Mouse (Mus musculus): ENCODE data around the gene Tmem219. TPM values are rescaled to one million over a fixed set of nuclear protein-coding genes. Genes with fewer than 3 reads are reported as not detected.
A peak's percentile ranks its signal among the peaks of the same experiment; 100 is the strongest.

Gene Tmem219
- 30.7 and 33.6 TPM in 2 replicates for polyA plus RNA-seq (2011; ENCODE audit: insufficient read length, low read depth, missing spikeins)

DNA sequence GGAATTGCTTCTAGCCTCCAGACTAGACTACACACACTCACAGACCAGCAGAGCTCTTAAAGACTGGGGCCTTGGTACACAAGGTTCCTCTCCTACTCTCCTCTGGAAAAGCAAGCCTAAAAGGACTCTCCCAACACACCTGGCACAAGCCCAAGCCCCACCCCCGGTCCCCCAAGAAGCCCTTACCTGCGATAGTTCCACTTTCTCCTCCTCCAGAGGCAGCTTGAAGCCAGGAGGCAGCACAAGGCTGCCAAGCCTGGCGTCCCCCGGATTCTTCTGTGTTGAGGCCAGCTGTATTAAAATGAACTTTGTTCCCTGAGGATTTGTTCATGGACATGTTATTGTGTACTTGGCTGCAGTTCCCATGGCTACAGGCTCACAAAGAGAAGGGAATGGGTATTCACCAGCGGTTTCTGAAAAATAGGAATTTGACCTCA is at the start of gene Tmem219:
Gene Tmem219, minus strand, starts transcription at position 294 of the 437 bp plus-strand sequence.
- TF ChIP-seq POLR2A (IDR thresholded peaks at IDR 0.05; ENCODE audit: low read depth, low read length): no peak
- TF ChIP-seq CTCF (IDR thresholded peaks at IDR 0.05; ENCODE audit: borderline replicate concordance, insufficient read depth, low read length): no peak
- Histone ChIP-seq H3K4me3 (ENCODE audit: insufficient read depth, low read length) (no peak within 1 kb of the TSS), H3K27ac (ENCODE audit: insufficient read depth, low read length) (no peak within 1 kb of the TSS), H3K4me1 (ENCODE audit: control insufficient read depth, insufficient read depth, low read length) (no peaks in the 10 kb centered on the region)

- Histone ChIP-seq H3K27ac (ENCODE audit: insufficient read depth, low read length) (no peak overlapping the region), H3K4me1 (ENCODE audit: control insufficient read depth, insufficient read depth, low read length) (no peaks in the 10 kb centered on the region), H3K4me3 (ENCODE audit: insufficient read depth, low read length) (no peak overlapping the region)
- TF ChIP-seq CTCF (IDR thresholded peaks at IDR 0.05; ENCODE audit: borderline replicate concordance, insufficient read depth, low read length): no peak
- no peak for TF ChIP-seq POLR2A (IDR thresholded peaks at IDR 0.05; ENCODE audit: low read depth, low read length)
Measured at GRCm38 (mm10) chr7:126967361-126967760, 44.6 kb upstream of the Tmem219 start.

- TF ChIP-seq CTCF (IDR thresholded peaks at IDR 0.05; ENCODE audit: borderline replicate concordance, insufficient read depth, low read length) (no peak), POLR2A (IDR thresholded peaks at IDR 0.05; ENCODE audit: low read depth, low read length) (no peak)
Measured at GRCm38 (mm10) chr7:126965568-126965967, 42.9 kb upstream of the Tmem219 start.

DNA sequence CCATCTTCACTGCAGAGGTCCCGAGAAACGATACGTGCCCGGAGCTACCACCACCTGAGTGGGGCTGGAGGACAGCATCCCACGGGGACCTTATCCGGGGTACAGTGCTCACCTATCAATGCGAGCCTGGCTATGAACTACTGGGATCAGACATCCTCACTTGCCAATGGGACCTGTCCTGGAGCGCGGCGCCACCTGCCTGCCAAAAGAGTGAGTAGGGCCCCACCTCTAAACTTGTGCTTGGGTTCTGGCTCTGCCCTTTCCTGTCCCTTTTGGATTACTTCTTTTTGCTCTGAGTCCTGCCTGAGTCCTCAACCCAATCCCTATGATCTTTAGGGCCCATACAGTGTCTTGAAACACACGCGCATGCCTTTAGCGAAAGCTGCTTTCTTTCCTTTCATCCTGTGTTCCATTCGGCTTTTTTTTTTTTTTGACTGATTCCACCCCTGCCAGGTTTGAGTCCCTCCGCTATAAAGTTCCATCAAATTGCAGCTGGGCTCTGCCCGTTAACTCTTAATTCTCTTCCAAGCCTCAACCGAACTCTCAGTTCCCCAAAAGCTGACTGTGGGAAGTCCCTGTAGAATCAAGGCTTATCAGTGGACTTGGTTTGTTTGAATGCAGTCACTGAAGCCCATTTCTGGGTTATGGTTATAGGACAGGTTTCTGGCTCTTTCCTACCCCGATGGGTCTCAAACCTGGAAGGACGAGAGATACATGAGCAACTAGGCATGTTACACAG is 41.0 kb upstream of the Tmem219 start:
- TF ChIP-seq POLR2A (IDR thresholded peaks at IDR 0.05; ENCODE audit: low read depth, low read length) (no peak), CTCF (IDR thresholded peaks at IDR 0.05; ENCODE audit: borderline replicate concordance, insufficient read depth, low read length) (peak; percentile 53; the same call in 1 of the 2 replicates)
- no peak overlapping the region for H3K27ac ChIP-seq (ENCODE audit: insufficient read depth, low read length)
- no peak overlapping the region for H3K4me3 ChIP-seq (ENCODE audit: insufficient read depth, low read length)
- no peaks in the 10 kb centered on the region for H3K4me1 ChIP-seq (ENCODE audit: control insufficient read depth, insufficient read depth, low read length)

More at GRCm38 (mm10) chr7:126965568-126965967, 42.9 kb upstream of the Tmem219 start:
- H3K4me3 ChIP-seq (ENCODE audit: insufficient read depth, low read length): no peak overlapping the region
- H3K27ac ChIP-seq (ENCODE audit: insufficient read depth, low read length): no peak overlapping the region
- H3K4me1 ChIP-seq (ENCODE audit: control insufficient read depth, insufficient read depth, low read length): no peaks in the 10 kb centered on the region

GRCm38 (mm10) chr7:126961965-126962364 is 39.2 kb upstream of the Tmem219 start:
- no peak overlapping the region for H3K4me3 ChIP-seq (ENCODE audit: insufficient read depth, low read length)
- TF ChIP-seq POLR2A (IDR thresholded peaks at IDR 0.05; ENCODE audit: low read depth, low read length): no peak
- TF ChIP-seq CTCF (IDR thresholded peaks at IDR 0.05; ENCODE audit: borderline replicate concordance, insufficient read depth, low read length): no peak
- no peaks in the 10 kb centered on the region for H3K4me1 ChIP-seq (ENCODE audit: control insufficient read depth, insufficient read depth, low read length)
- H3K27ac ChIP-seq (ENCODE audit: insufficient read depth, low read length): no peak overlapping the region

GRCm38 (mm10) chr7:126961095-126961494 is 38.4 kb upstream of the Tmem219 start:
- TF ChIP-seq CTCF (IDR thresholded peaks at IDR 0.05; ENCODE audit: borderline replicate concordance, insufficient read depth, low read length) (no peak), POLR2A (IDR thresholded peaks at IDR 0.05; ENCODE audit: low read depth, low read length) (no peak)
- H3K4me3 ChIP-seq (ENCODE audit: insufficient read depth, low read length): no peak overlapping the region
- H3K27ac ChIP-seq (ENCODE audit: insufficient read depth, low read length): no peak overlapping the region
- no peaks in the 10 kb centered on the region for H3K4me1 ChIP-seq (ENCODE audit: control insufficient read depth, insufficient read depth, low read length)

- Histone ChIP-seq H3K27ac (ENCODE audit: insufficient read depth, low read length) (no peak overlapping the region), H3K4me3 (ENCODE audit: insufficient read depth, low read length) (no peak overlapping the region), H3K4me1 (ENCODE audit: control insufficient read depth, insufficient read depth, low read length) (no peaks in the 10 kb centered on the region)
- TF ChIP-seq CTCF (IDR thresholded peaks at IDR 0.05; ENCODE audit: borderline replicate concordance, insufficient read depth, low read length): no peak
- TF ChIP-seq POLR2A (IDR thresholded peaks at IDR 0.05; ENCODE audit: low read depth, low read length): no peak
Measured at GRCm38 (mm10) chr7:126959780-126960179, 37.1 kb upstream of the Tmem219 start.

- H3K4me3 ChIP-seq (ENCODE audit: insufficient read depth, low read length): no peak overlapping the region
- no peaks in the 10 kb centered on the region for H3K4me1 ChIP-seq (ENCODE audit: control insufficient read depth, insufficient read depth, low read length)
- TF ChIP-seq POLR2A (IDR thresholded peaks at IDR 0.05; ENCODE audit: low read depth, low read length): no peak
- no peak for TF ChIP-seq CTCF (IDR thresholded peaks at IDR 0.05; ENCODE audit: borderline replicate concordance, insufficient read depth, low read length)
- no peak overlapping the region for H3K27ac ChIP-seq (ENCODE audit: insufficient read depth, low read length)
Measured at GRCm38 (mm10) chr7:126955125-126955524, 32.4 kb upstream of the Tmem219 start.

GRCm38 (mm10) chr7:126952646-126953045 is 29.9 kb upstream of the Tmem219 start:
- Histone ChIP-seq H3K27ac (ENCODE audit: insufficient read depth, low read length) (no peak overlapping the region), H3K4me1 (ENCODE audit: control insufficient read depth, insufficient read depth, low read length) (no peaks in the 10 kb centered on the region), H3K4me3 (ENCODE audit: insufficient read depth, low read length) (no peak overlapping the region)
- no peak for TF ChIP-seq POLR2A (IDR thresholded peaks at IDR 0.05; ENCODE audit: low read depth, low read length)
- TF ChIP-seq CTCF (IDR thresholded peaks at IDR 0.05; ENCODE audit: borderline replicate concordance, insufficient read depth, low read length): no peak

DNA sequence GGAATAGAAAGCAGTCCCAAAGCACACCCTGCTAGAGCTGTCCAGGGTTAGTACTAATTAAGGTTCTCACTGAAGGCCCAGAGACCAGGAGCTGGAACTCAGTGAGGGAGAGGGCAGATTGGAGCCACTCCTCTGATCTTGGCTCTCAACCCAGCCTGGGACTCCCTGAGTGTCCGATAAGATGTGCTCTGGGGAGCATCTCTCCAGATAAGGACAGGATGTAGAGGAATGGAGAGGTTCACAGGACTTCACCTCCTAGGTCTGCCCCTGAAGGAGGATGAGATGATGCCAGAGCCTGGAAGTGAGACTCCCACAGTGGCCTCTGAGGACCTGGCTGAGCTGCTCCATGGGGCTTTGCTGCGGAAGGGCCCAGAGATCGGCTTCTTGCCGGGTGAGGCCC is 29.0 kb upstream of the Tmem219 start:
- Histone ChIP-seq H3K27ac (ENCODE audit: insufficient read depth, low read length) (no peak overlapping the region), H3K4me1 (ENCODE audit: control insufficient read depth, insufficient read depth, low read length) (no peaks in the 10 kb centered on the region), H3K4me3 (ENCODE audit: insufficient read depth, low read length) (no peak overlapping the region)
- TF ChIP-seq POLR2A (IDR thresholded peaks at IDR 0.05; ENCODE audit: low read depth, low read length) (no peak), CTCF (IDR thresholded peaks at IDR 0.05; ENCODE audit: borderline replicate concordance, insufficient read depth, low read length) (no peak)
